Mouse (Mus musculus): Measurements from ENCODE around the gene Ankrd33b.

Ankrd33b gene

GRCm38 (mm10) chr15:31338656-31339291 is 28.8 kb downstream of the Ankrd33b start:
- in situ Hi-C loops (cut with MboI): no loop called here

DNA sequence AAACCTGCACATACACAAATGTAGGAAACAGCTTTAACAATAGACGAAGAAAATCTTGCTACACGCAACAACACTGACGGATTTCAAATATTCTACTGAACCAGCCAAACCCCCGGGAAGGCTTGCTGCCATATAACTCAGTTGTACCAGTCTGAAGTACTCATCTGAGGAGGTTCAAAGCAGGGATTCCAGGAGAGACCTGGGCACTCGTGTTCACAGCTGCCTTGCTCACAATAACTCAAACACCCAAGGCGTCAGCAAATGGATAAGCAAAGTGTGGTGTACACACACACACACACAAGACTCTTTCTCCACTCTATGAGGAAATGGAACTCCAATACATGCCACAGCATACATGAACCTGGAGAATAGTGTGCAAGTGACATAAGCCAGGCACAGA is 29.5 kb downstream of the Ankrd33b start:
- in situ Hi-C loops (cut with MboI): no loop called here

DNA sequence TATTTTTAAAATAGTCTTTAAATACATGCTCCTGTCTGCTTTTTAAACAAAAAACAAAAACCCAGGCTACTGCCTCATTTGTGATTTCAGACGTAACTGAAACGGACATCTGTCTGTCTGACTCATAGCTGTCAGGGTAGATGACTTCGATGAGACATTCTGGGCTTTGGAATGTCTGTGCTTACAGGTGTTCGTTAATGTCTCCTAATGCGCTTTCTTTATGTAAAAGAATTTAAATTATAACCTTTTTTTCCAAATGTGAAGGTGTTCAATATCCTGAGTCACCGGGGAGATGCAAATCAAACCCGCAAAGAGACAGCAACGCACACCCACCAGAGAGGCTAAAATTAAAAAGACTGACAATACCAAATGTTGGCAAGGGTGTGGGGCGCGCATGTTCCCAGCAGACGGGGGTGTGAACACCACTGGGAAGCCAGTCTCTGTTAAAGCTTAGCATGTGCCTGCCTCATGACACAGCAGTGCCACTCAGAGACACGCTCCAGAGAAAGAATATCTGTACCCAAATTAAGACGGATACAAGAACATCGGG is 30.3 kb downstream of the Ankrd33b start:
- in situ Hi-C loops (cut with MboI): no loop called here

- in situ Hi-C loops (cut with MboI): no loop called here
Observed at GRCm38 (mm10) chr15:31336685-31337084, 30.8 kb downstream of the Ankrd33b start.

DNA sequence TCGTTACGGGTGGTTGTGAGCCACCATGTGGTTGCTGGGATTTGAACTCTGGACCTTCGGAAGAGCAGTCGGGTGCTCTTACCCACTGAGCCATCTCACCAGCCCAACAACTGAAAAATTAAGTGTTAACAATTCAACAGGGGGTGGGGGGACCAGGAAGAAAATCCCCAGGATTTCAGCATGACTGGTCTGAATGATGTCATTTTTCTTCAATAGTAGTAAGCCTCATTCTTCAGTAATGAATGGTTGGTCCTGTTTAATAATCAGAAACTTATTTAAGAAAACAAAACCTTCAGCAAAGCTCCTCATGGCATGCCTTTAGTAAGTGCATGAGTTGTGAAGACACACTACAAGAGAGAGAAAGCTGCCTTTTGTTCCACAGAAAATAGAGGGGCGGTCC is 32.7 kb downstream of the Ankrd33b start:
- in situ Hi-C loops (cut with MboI): no loop called here

DNA sequence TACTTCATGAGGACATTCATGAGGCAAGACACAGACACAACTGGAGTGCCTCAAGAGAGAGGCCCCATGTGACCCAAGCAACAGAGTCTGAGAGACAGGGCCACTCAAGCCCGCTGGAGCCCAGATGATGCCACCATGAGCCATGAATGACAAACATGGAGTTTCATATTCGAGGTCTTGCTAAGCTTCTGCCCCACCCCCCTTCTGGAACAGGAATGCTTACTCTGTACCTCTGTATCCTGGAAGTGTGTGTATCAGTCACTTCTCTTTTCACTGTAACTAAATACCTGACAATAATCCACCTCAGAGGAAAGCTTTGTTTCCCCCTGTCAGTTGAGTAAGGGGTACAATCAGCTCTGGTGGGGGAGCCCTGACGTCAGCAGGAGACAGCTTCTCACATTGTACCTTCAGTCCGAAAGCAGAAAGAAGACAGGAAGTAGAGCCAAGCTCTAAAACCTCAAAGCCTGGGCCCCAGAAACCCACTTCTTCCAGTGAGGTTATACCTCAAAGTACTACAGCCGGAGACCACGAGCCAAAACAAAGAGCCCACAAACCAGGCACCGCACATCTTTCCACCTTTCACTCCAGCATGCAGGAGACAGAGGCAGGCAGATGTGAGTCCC is 34.9 kb downstream of the Ankrd33b start:
- in situ Hi-C loops (cut with MboI): no loop called here

DNA sequence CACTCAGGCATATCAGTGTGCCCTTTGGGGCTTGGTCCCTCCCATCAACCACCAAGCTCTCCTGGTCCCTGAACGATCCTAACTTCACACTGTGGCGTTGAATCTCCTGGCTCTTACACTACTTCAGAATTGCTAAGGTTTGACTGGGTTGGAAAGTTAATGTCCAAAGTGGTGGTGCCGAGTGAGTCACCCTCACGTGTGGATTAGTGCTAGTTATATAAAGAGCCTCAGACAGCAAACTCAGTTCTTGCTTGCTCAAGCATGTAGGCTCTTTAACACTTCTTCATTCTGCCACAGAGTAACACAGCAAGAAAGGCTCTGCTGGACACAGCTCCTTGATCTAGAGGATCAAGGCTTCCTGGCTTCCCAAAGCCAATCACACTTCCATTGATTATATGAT is 35.8 kb downstream of the Ankrd33b start:
- in situ Hi-C loops (cut with MboI): no loop called here

GRCm38 (mm10) chr15:31328082-31328614 is 39.4 kb downstream of the Ankrd33b start:
- in situ Hi-C loops (cut with MboI): no loop called here

GRCm38 (mm10) chr15:31325660-31326354 is 41.7 kb downstream of the Ankrd33b start:
- in situ Hi-C loops (cut with MboI): no loop called here

DNA sequence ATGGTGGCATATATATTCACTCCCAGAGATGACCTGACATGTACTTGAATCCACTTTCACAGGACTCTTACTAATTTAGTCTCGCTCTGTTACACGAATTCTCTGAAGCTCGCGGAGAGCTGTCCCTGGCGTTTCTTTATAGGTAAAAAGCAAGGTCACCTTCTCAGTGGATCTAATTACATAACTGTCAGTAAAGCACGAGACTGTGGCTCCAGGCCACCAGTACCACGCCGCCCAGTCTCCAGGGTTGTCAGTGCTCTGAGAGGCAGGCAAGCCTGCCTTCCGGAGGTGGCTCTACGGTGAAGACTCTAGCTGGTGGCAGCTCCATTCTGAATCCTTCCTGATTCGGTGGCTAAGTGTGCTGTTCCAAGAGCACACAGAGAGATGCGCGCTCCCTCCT is 43.0 kb downstream of the Ankrd33b start:
- in situ Hi-C loops (cut with MboI): no loop called here

DNA sequence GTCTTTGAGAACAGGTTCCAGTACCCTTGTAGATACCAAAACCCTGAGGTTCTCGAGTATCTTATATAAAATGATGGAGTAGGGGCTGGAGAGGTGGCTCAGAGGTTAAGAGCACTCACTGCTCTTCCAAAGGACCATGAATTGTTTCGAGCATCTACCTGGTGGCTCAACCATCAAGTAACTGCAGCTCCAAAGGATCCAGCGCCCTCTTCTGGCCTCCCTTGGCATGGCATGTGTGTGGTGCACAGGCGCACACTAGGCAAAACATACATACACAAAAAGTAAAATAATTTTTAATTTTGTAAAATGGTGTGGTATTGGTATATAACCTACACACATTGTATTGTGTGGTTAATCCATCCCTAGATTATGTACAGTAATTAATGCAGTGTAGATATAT is 43.8 kb downstream of the Ankrd33b start:
- in situ Hi-C loops (cut with MboI): no loop called here

DNA sequence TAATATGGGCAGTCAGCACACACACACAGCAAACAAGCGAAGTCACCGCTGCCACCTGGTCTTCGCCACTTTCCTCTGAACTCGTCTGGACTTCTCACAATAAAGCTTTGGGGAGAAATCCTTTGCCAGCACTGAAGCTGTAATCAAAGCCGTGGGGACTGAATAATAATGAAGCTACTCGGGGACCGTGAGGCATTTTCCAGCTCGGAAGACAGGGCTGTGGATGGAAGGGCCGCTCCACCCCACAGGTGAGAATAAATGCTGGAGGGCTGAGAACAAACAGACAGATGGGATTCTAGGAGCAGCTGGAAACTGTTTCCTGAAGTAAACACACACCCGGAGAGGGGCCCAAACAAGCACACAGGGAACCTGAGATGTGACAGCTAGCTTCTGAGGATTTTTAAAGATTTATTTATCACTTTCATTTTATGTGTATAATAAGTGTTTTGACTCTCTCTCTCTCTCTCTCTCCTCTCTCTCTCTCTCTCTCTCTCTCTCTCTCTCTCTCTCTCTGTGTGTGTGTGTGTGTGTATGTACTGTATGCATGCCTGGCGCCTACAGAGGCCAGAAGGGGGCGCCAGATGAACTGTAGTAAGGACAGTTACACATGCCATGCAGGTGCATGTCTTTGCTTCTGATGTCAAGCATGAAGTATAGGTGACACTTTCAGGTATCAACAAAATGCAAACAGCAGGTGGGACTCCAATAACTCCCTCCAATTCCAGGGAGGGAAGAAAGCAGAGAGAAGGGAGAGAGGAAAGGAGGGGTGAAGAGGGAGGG is 46.7 kb downstream of the Ankrd33b start:
- in situ Hi-C loops (cut with MboI): no loop called here

DNA sequence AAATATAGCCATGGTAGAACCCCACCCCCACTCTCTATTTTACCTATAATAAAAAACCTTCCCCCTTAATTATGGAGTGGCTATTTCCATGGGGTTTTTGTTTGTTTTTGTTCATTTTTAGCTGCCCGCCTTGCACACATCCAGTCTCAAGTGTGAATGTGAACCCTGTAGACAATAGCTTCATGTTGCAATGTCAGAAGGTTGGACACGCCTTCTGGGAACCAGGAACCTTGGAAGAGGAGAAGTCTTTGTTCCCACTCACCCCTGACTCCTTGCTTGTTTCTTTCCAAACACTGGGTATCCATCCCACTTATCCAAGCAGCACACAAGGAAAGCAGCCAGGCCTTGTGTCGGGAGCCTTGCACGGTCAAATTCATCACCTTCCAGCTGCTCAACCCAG is 48.5 kb downstream of the Ankrd33b start:
- in situ Hi-C loops (cut with MboI): loop anchor here (10.0 kb wide), 1 partner anchor 266 kb away; no protein-coding TSS in a partner anchor

DNA sequence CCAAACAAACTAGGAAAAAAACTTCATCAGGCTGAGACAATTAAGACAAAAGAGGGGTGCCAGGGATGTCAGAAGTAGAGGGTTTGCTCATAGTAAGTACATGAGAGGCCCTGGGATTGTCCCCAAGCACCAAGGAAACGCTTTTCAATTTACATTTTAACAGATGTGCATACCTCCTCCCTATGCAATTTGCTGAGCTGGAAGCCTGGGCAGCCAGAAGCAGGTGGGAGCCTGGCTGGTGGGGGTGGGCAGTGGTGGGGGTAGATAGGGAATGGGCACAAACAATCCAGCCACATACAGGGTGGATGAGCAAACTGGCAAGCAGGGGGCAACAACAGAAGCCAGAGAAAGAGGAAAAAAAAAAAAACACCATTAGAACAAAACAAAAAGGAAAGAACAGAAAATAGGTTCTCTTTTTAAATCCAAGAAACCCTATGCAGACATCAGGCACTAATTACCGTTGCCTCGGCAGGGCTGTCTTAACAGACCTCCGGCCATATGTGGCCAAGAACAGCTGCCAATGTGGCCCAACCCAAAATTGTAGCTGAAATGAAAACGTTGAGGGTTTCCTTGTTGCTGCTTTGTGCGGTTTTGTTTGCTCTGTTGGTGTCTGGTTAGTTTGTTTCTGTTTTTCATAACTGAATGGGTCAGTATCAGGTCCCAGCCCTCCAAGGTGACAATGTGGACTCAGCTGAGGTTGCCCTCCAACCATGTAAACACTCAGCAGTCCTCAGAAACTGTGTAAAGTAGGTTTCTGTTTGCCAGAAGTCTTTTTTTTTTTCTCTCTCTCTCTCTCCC is 49.2 kb downstream of the Ankrd33b start:
- in situ Hi-C loops (cut with MboI): loop anchor here (10.0 kb wide), 1 partner anchor 266 kb away; no protein-coding TSS in a partner anchor

DNA sequence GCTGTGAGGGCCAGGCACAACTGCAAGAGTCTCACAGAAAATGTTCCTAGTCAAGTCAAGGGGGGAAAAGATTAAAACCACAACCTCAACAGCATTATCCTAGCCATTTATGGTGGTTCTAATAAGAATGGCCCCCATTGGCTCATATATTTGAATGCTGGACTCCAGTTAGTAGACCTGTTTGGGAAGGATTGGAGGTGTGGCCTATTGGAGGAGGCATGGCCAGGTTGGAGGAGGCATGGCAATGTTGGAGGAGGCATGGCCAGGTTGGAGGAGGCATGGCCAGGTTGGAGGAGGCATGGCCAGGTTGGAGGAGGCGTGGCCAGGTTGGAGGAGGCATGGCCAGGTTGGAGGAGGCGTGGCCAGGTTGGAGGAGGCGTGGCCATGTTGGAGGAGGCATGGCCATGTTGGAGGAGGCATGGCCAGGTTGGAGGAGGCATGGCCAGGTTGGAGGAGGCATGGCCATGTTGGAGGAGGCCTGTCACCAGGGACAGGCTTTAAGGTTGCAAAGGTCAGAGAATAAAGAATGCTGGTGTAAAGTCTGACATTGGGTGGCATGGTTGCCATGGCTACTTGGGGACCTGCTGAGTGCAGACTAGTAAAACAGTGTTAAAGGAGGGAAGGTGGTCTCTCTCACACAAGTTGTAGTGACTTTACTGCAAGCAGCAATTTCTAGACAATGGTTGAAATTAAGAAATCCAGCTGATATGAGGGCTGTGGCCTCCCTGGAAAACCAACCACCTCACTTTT is 50.3 kb downstream of the Ankrd33b start:
- in situ Hi-C loops (cut with MboI): loop anchor here (10.0 kb wide), 1 partner anchor 268 kb away; no protein-coding TSS in a partner anchor

- in situ Hi-C loops (cut with MboI): loop anchor here (10.0 kb wide), 1 partner anchor 269 kb away; no protein-coding TSS in a partner anchor
Observed at GRCm38 (mm10) chr15:31315630-31316231, 51.8 kb downstream of the Ankrd33b start.

DNA sequence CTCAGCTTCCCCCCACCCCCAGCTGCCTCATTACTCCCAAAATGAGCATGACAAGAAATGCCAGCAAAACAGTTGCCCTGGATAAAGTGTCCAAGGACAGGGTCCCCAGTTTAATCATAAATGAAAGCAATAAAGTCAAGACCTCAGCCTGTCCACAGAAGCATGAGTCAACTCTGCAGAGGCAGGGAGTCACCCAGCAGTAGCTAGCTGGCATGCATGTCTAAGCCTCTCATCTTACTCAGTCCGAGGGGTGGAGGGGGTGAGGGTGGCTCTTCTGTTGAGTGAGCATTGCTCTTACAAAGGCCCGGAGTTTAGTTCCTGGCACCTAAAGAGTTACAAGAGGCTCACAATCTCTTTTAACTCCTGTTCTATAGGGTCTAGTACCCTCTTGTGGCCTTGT is 55.5 kb downstream of the Ankrd33b start:
- in situ Hi-C loops (cut with MboI): loop anchor here (10.0 kb wide), 1 partner anchor 273 kb away; no protein-coding TSS in a partner anchor

- in situ Hi-C loops (cut with MboI): loop anchor here (5.0 kb wide), 1 partner anchor 118 kb away; no protein-coding TSS in a partner anchor
Observed at GRCm38 (mm10) chr15:31309526-31309925, 58.0 kb downstream of the Ankrd33b start.

GRCm38 (mm10) chr15:31306726-31307125 is 60.8 kb downstream of the Ankrd33b start:
- in situ Hi-C loops (cut with MboI): loop anchor here (5.0 kb wide), 1 partner anchor 121 kb away; no protein-coding TSS in a partner anchor

Data from mature B cell (primary cell).